Mouse (Mus musculus) inflammation-experienced regulatory T-cells, adult 6 months (primary cell): ENCODE data around the gene Sh3pxd2b. TPM values are rescaled to one million over a fixed set of nuclear protein-coding genes. Genes with fewer than 3 reads are reported as not detected.

Experiments used
- polyA plus RNA-seq, 3 experiments: library from polyadenylated mRNA; unstranded; fragments of 100-300 nt; shearing (Covaris generic); gene quantifications; one replicate each; pipeline ENCODE4 v1.2.1; 2017

The Sh3pxd2b gene
- polyA plus RNA-seq, 3 experiments from 2014 or later: not detected

Other genes starting within 250 kb of the Sh3pxd2b start
- 1 to 10 TPM; 2.8 to 5.4 (median 4.9) TPM for gene Il9r, start 147.5 kb upstream of the Sh3pxd2b start, polyA plus RNA-seq
- gene Snrnp25, start 142.4 kb upstream of the Sh3pxd2b start, polyA plus RNA-seq: 10 to 100 TPM; 52.9 to 74.7 (median 56.9) TPM
- gene Rhbdf1, start 125.5 kb upstream of the Sh3pxd2b start, polyA plus RNA-seq: under 1 TPM in 1 of 3 experiments, not detected in 2; 0.70 TPM
- gene Mpg, start 121.3 kb upstream of the Sh3pxd2b start, polyA plus RNA-seq: 10 to 100 TPM; 26.3 to 35.5 (median 32.8) TPM
- gene Nprl3, start 80.1 kb upstream of the Sh3pxd2b start, polyA plus RNA-seq: 10 to 100 TPM; 27.3 to 55.0 (median 45.7) TPM
- gene Hba-x, start 71.4 kb upstream of the Sh3pxd2b start, polyA plus RNA-seq: not detected
- 1 to 10 TPM; 3.7 to 7.5 (median 6.0) TPM for gene Hba-a1, start 64.3 kb upstream of the Sh3pxd2b start, polyA plus RNA-seq
- not detected for gene Hbq1b, start 60.9 kb upstream of the Sh3pxd2b start, polyA plus RNA-seq
- gene Hba-a2, start 51.3 kb upstream of the Sh3pxd2b start, polyA plus RNA-seq: 10 to 100 TPM; 11.3 to 24.9 (median 18.9) TPM
- gene Hbq1a, start 47.8 kb upstream of the Sh3pxd2b start, polyA plus RNA-seq: not detected
- gene Ubtd2, start 107.5 kb downstream of the Sh3pxd2b start, polyA plus RNA-seq: 1 to 10 TPM; 2.1 to 3.7 (median 2.9) TPM
- 1 to 10 TPM in 2 of 3 experiments, not detected in 1; 1.3 to 1.9 TPM for gene Efcab9, start 184.3 kb downstream of the Sh3pxd2b start, polyA plus RNA-seq
- 100 to 1,000 TPM in 1 of 3 experiments, 10 to 100 TPM in 2; 70.6 to 116 (median 97.1) TPM for gene Stk10, start 185.5 kb downstream of the Sh3pxd2b start, polyA plus RNA-seq